Mouse (Mus musculus) midbrain, embryonic 14.5 days (tissue): Measurements from ENCODE around the gene Prss35. TPM values are rescaled to one million over a fixed set of nuclear protein-coding genes. Genes with fewer than 3 reads are reported as not detected.

Source experiments
- ATAC-seq: fragments of 200-750 bp; cut with Nextera tagmentation; 2 replicates; pipeline ENCODE4 v1.8.0; 2017; ENCODE audit warnings: moderate number of reproducible peaks, moderate library complexity; ENCODE audit not compliant: low FRiP score, low TSS enrichment
- DNase-seq: peaks from one replicate; pipeline ENCODE4 v3.0.0-alpha.2; 2015
- H3K27ac ChIP-seq: fragments of 300-500 bp; sonication (generic); replicated peaks from 2 replicates; pipeline ENCODE4 v1.5.1; 2014; ENCODE audit warnings: mild to moderate bottlenecking, low read depth, low read length, moderate library complexity
- H3K27me3 ChIP-seq: fragments of 300-500 bp; sonication (generic); 2 replicates; pipeline ENCODE4 v1.6.1; 2014; ENCODE audit warnings: low read length, control low read depth, mixed read lengths; ENCODE audit not compliant: control insufficient read depth, insufficient read depth
- H3K36me3 ChIP-seq: fragments of 300-500 bp; sonication (generic); 2 replicates; pipeline ENCODE4 v1.6.1; 2014; ENCODE audit warnings: low read length, control low read depth; ENCODE audit not compliant: control insufficient read depth, insufficient read depth
- H3K4me1 ChIP-seq: fragments of 300-500 bp; sonication (generic); 2 replicates; pipeline ENCODE4 v1.6.1; 2014; ENCODE audit warnings: mild to moderate bottlenecking, antibody characterized with exemption, low read length, control low read depth; ENCODE audit not compliant: control insufficient read depth, insufficient read depth
- H3K4me2 ChIP-seq: fragments of 300-500 bp; sonication (generic); 2 replicates; pipeline ENCODE4 v1.6.1; 2014; ENCODE audit warnings: mild to moderate bottlenecking, low read length, moderate library complexity
- H3K4me3 ChIP-seq: fragments of 300-500 bp; sonication (generic); replicated peaks from 2 replicates; pipeline ENCODE4 v1.5.1; 2014; ENCODE audit warnings: low read depth, low read length
- H3K9ac ChIP-seq: fragments of 300-500 bp; sonication (generic); replicated peaks from 2 replicates; pipeline ENCODE4 v1.6.1; 2014; ENCODE audit warnings: mild to moderate bottlenecking, low read length, moderate library complexity
- H3K9me3 ChIP-seq: fragments of 300-500 bp; sonication (generic); 2 replicates; pipeline ENCODE4 v1.6.1; 2016; ENCODE audit warnings: low read length, control low read depth, mixed read lengths; ENCODE audit not compliant: control insufficient read depth
- WGBS: fragments of 180-500 bp; shearing (Covaris S2); extraction: QIAGEN DNeasy Blood & Tissue Kit; methylation state at CpG from one replicate; pipeline ENCODE4 v1.1.7; 2014; 5-methylcytosine and 5-hydroxymethylcytosine counted together
- polyA plus RNA-seq: library from polyadenylated mRNA; unstranded; fragments of >200 nt; fragmentation: Nextera tagmentation; extraction: Ambion mirVana; gene quantifications from 2 replicates; pipeline ENCODE4 v1.2.1, GENCODE M21; 2014

Gene Prss35
- polyA plus RNA-seq = 2.9 and 3.3 TPM in 2 replicates

DNA sequence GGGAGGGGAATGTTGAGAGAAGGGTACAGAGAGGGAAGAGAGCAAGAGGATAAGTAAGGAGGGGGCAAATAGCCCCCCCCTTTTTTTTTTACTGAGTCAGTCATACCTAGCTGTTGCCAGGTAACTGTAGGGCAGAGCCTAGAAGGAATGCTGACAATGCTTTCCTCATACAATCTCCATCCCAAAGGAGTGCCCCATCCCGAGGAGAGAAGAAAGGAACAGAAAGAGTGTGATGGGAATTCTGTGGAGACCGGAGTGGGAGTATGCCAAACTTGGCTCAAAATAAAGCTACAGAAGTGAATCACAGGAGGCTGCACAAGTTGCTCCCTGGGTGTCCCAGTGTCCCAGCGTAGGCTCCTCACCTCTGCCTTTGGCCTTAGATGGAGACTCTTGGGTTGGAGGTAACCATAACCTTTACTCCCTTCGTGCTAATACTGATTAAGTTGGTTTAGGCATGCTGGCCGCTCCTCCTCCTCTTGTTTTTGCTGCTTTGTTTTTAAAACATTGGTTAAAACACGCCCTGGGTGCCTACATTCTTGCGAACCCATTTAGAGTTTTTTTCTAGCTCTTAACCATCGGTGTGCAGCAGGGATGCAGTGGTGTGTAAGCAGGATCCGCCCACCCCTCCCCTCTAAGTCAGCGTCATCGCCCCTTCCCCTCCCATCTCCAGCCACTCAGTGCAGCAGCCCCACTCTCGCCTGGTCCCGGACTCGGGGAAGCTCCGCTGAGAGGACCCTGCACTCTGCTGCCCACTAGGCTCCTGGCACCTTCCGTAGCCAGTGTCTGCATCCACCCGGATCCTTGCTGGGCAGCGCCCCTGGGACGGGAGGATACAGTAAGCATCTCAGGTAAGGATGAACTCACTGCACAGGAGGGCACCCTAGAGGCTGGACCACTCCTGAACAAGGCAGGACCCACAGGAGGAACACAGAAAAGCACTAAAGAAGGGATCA, at the start of gene Prss35:
Gene Prss35, plus strand, starts transcription at position 691 of the 953 bp plus-strand sequence.
- ATAC-seq = peak; percentile 87
- Histone ChIP-seq H3K27ac (no peak within 1 kb of the TSS), H3K36me3 (no peaks in the 10 kb centered on the region), H3K9me3 (no peaks in the 10 kb centered on the region), H3K4me2 (peak within 1 kb of the TSS; percentile 55), H3K4me3 (peak within 1 kb of the TSS; percentile 32), H3K9ac (peak within 1 kb of the TSS; percentile 32), H3K4me1 (peaks cover 5% of the 10 kb centered on the region; the same call in 1 of the 2 replicates), H3K27me3 (no peaks in the 10 kb centered on the region)
- WGBS = under 1% methylated on average over 19 of the region's 19 CpGs
- DNase-seq = peak; percentile 75

DNA sequence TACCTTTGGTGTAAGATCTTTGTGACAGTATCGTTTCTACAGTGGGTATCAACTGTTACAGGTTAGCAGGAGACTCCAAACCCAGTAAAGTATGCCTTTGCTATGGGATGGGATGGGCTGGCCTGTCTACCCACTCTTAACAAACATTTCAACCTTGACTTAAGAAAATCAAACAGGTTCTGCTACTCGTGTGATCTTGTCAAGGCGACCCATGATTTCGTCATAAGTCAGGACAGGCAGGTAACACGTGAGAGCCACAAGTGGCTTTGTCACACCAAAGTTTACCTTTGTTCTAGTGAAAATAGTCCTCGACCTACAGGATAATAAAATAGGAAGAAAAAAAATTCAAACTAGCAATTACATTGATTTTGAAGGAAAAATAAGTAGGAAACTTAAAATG, 49.5 kb upstream of the Prss35 start:
- no peaks in the 10 kb centered on the region for H3K27me3 ChIP-seq
- no peaks in the 10 kb centered on the region for H3K36me3 ChIP-seq
- 93% methylated on average over 6 of the region's 6 CpGs for WGBS
- no peak overlapping the region for H3K9ac ChIP-seq
- DNase-seq = no peak
- no peak overlapping the region for H3K4me3 ChIP-seq
- ATAC-seq = no peak
- H3K4me1 ChIP-seq = no peaks in the 10 kb centered on the region
- H3K9me3 ChIP-seq = no peaks in the 10 kb centered on the region
- H3K4me2 ChIP-seq = no peak overlapping the region
- no peak overlapping the region for H3K27ac ChIP-seq

DNA sequence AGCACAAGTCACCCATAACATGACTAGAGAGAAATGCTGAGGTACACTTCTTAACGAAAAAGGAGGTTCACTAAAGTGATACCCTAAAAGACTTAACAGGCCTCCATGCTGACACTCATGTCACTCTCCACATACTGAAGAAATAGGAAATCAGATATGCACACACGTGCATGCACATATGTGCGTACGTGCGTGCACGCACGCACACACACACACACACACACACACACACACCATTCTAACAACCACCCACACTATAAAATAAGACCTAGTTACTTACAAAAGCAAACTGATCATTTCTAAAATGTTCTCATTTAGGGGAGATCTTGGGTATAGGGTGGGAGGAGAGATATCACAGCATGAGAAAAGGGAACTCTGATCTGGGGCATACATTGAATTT, 48.8 kb upstream of the Prss35 start:
- H3K4me2 ChIP-seq = peak overlapping the region; percentile 78
- DNase-seq (no peak), ATAC-seq (no peak)
- no peaks in the 10 kb centered on the region for H3K4me1 ChIP-seq
- no peaks in the 10 kb centered on the region for H3K27me3 ChIP-seq
- H3K9ac ChIP-seq = no peak overlapping the region
- no peaks in the 10 kb centered on the region for H3K9me3 ChIP-seq
- no peaks in the 10 kb centered on the region for H3K36me3 ChIP-seq
- H3K27ac ChIP-seq = no peak overlapping the region
- peak overlapping the region; percentile 72; the same call in 1 of the 2 replicates for H3K4me3 ChIP-seq
- WGBS = 96% methylated on average over 7 of the region's 7 CpGs

DNA sequence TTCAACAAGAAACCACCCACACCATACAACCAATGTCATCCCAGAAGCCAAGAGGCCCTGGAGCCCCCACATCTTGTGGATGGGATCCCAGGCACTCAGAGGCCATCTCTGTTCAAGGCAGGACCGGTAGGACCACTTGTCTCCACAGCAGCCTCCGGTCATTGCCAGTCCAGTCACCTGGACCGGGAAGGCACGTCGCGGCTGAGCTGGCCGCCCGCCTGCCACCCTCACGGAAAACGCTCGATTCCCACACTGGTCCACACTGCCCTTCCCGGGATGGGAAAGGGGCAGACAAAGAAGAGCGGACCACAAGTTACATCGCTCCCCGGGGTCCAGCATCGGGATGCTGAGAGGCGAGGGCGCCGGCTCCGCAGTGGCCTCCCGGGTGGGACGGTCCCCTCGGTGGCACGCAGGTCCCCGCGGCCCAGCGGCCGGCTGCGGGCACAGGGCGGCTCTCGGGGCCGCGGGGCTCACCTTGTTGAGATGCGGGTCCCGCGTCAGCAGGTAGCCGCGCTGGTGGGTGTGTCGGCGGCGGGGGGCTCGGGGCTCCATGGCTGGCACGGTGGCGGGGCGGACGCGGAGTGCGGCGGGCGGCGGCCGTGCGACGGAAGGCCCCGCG, 48.1 kb upstream of the Prss35 start:
- under 1% methylated on average over 54 of the region's 56 CpGs for WGBS
- peak overlapping the region; percentile 86 for H3K9ac ChIP-seq

DNA sequence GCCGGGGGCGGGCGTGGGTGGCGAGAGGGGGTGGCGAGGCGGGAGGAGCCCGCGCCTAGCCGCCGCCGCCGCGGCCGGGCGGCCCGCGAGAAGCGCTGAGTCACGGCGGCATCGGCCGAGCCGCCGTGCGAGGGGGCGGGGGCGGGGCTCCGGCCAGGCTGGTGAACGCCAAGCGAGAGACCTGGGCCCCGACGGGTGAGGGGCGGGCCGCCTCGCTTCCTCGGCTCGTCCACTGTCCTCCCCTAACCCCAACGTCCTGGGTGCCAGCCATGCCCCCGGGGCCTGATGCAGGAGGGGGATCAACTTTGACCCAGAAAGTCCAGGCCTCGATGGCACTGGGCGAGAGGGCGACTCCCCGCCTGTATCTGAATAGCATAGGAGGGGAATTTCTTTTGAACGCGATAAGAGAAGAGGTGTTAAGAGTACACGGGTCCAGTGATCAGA, 47.6 kb upstream of the Prss35 start, which contains the start of gene Me1:
Gene Me1, minus strand, starts transcription at position 136 of the 444 bp plus-strand sequence.
- H3K36me3 ChIP-seq = no peaks in the 10 kb centered on the region
- no peaks in the 10 kb centered on the region for H3K27me3 ChIP-seq
- peak within 1 kb of the TSS; percentile 86 for H3K9ac ChIP-seq
- peak within 1 kb of the TSS; percentile 72 for H3K4me3 ChIP-seq
- no peaks in the 10 kb centered on the region for H3K9me3 ChIP-seq
- under 1% methylated on average over 43 of the region's 46 CpGs for WGBS
- peak; percentile 86 for ATAC-seq
- H3K27ac ChIP-seq = peak within 1 kb of the TSS; percentile 55
- peak; percentile 80 for DNase-seq
- H3K4me1 ChIP-seq = no peaks in the 10 kb centered on the region
- H3K4me2 ChIP-seq = peak within 1 kb of the TSS; percentile 78

More for the DNA sequence above, 48.1 kb upstream of the Prss35 start:
- Histone ChIP-seq H3K36me3 (no peaks in the 10 kb centered on the region), H3K4me3 (peak overlapping the region; percentile 72), H3K9me3 (no peaks in the 10 kb centered on the region), H3K4me1 (no peaks in the 10 kb centered on the region), H3K27ac (peak overlapping the region; percentile 55), H3K27me3 (no peaks in the 10 kb centered on the region), H3K4me2 (peak overlapping the region; percentile 78)
- ATAC-seq = peak; percentile 71
- DNase-seq = peak; percentile 62

DNA sequence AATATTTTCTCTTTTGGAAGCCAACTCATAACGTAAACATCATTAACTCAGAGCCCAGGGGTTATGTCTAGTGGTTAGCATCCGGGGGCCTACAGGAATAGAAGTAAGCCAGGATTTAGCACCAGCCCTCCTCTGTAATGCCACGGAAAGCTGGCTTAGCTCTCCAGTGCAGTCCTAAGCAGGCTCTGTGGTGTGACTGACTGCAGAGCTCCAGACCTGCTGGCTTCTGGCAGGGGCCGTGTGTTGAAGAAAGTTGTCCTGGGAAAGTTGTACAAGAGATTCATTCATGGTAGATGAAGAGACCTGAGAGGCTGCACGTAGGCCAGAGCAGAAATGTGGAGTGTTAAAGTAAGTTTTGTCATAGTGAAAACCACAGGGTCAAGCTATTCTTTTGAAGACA, 42.2 kb upstream of the Prss35 start:
- Histone ChIP-seq H3K27ac (no peak overlapping the region), H3K36me3 (no peaks in the 10 kb centered on the region), H3K9me3 (no peaks in the 10 kb centered on the region), H3K4me1 (no peaks in the 10 kb centered on the region), H3K4me2 (no peak overlapping the region), H3K27me3 (no peaks in the 10 kb centered on the region), H3K4me3 (no peak overlapping the region), H3K9ac (no peak overlapping the region)
- WGBS = 29% methylated on average over 5 of the region's 5 CpGs
- ATAC-seq = no peak
- no peak for DNase-seq

DNA sequence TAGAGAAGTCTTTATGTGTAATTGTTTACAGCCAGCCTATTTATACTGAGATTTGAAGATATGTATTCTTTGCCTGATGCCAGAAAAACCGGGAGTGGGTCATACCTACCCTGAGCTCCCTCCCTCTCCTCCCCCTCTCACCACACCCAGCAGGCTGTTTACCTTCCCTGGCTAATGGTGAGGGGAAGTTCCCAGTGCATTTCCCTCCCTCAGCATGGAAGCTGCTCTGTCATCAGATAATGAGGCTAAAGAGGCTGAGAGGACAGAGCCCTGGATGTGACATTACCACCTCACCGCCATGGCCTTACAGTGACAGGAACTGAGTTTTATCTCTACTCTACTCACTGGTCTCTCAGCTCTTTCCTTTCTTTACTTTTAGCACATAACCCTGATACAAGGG, 41.6 kb upstream of the Prss35 start:
- no peak overlapping the region for H3K4me2 ChIP-seq
- no peaks in the 10 kb centered on the region for H3K27me3 ChIP-seq
- no peak for DNase-seq
- no peaks in the 10 kb centered on the region for H3K9me3 ChIP-seq
- ATAC-seq = no peak
- no peaks in the 10 kb centered on the region for H3K4me1 ChIP-seq
- WGBS = 20% methylated on average over 2 of the region's 2 CpGs
- no peaks in the 10 kb centered on the region for H3K36me3 ChIP-seq
- H3K4me3 ChIP-seq = no peak overlapping the region
- H3K9ac ChIP-seq = no peak overlapping the region
- H3K27ac ChIP-seq = no peak overlapping the region

DNA sequence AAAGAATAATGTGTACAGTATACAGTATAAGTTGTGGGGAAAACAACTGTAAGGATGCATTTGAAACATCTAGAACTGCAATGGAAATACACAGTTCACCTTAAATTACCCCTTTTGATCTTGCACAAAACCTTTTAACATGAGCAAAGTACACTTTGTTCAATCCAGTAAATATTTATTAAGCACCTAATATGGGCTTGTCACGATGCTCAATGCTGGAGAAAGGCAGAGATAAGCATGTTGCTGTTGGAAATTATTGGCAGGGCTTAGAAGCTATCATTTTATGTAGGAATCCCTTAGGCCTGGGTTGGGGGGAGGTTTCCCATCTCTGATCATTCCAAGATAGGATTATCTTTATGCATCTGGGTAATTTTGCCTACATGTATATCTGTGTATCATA, 36.0 kb upstream of the Prss35 start:
- no peak for ATAC-seq

More for the DNA sequence above, 36.0 kb upstream of the Prss35 start:
- Histone ChIP-seq H3K27ac (no peak overlapping the region), H3K27me3 (no peaks in the 10 kb centered on the region), H3K4me2 (no peak overlapping the region), H3K9me3 (no peaks in the 10 kb centered on the region), H3K4me3 (no peak overlapping the region), H3K36me3 (no peaks in the 10 kb centered on the region), H3K9ac (no peak overlapping the region), H3K4me1 (no peaks in the 10 kb centered on the region)
- WGBS = 59% methylated on average over 1 of the region's 1 CpGs
- DNase-seq = no peak
